Mouse (Mus musculus) brain, adult 2 months (tissue): ENCODE measurements around the gene Exoc3l4.

ENCODE experiments used
- DNase-seq: peaks from one replicate; pipeline ENCODE4 v3.0.0; 2011; ENCODE audit warnings: low read depth, low spot score

Gene Exoc3l4

GRCm38 (mm10) chr12:111416921-111417779 lies at the start of gene Exoc3l4:
Gene Exoc3l4 (plus strand): TSS chr12:111417017.
- DNase-seq, result no peak

DNA sequence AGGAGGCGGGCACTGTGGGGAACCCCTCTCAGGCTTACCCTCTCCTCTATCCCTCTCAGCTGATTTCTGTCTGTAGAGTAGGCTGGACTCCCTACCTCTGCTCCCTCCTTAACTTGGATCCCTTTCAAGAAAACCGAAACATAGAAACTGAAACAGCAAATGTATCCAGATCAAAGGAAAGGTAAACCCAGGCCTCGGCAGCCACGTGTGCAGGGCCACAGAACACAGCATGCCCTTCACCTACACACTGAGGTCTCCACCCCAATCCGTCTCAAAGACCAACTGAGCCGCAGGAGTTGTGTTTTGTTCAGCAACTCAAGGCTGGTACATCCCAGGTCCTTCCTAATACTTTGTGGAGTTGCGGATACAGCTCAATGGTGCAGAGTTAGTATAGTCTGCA lies 49.8 kb upstream of the Exoc3l4 start:
- DNase-seq, result no peak

GRCm38 (mm10) chr12:111370249-111370648 lies 46.6 kb upstream of the Exoc3l4 start:
- no peak for DNase-seq

DNA sequence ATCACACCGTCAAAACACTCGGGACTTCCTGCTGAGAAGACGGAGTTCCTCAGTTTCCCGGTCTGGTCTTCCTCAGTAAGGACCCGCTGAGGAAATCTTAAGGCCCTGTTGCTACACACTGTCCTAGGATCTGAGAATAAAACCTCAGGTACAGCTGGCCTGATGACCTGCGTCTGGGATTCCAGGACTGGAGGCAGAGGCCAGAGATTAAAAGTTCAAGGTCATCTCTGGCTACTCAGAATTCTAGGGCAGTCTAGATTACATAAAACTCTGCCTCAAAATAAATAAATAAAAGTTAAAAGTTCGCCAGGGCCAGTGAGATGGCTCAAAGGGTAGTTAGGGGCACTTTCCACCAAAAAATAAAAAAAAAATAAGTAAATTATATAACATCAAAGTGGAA lies 44.9 kb upstream of the Exoc3l4 start:
- no peak for DNase-seq

- DNase-seq, result no peak
Observed at GRCm38 (mm10) chr12:111373411-111373810, 43.4 kb upstream of the Exoc3l4 start.

DNA sequence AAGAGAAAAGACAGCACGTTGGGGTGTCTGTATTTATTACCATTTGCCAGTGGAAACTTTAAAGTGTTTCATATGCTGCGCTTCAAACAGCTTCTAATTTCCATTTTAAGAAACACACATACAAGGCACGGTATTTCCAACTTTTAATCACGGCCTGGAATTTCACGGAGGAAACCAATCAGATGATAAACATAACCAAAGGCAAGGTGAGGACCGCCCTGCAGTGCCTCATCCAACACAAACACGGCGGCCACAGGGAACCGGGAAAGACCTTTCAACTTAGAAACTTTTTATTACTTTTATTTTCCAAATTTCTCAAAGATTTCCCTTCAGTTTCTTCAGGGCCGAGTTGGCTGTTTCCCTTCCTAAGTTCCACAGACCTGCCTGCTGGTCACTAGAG lies 42.1 kb upstream of the Exoc3l4 start:
- no peak for DNase-seq

DNA sequence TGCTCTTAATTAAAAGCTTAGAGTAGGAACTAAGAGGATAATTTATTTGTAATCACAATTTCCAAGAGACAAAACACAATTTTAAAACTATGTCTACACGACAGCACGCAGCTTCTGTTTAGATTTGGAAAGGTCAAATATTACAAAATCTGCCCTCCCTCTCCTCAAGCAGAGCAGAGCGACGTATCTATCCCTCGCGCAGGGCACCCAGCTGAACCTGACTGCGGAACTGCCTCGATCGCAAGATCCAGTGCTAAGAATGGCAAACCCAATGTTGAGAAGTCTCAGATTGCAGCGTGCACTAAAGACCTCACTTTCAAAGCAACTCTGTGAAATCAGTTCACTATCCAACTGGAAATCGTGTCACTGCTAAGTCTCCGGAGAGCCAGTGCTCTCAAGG lies 41.3 kb upstream of the Exoc3l4 start:
- DNase-seq, result no peak

GRCm38 (mm10) chr12:111376053-111376452 lies 40.8 kb upstream of the Exoc3l4 start:
- DNase-seq, result no peak

DNA sequence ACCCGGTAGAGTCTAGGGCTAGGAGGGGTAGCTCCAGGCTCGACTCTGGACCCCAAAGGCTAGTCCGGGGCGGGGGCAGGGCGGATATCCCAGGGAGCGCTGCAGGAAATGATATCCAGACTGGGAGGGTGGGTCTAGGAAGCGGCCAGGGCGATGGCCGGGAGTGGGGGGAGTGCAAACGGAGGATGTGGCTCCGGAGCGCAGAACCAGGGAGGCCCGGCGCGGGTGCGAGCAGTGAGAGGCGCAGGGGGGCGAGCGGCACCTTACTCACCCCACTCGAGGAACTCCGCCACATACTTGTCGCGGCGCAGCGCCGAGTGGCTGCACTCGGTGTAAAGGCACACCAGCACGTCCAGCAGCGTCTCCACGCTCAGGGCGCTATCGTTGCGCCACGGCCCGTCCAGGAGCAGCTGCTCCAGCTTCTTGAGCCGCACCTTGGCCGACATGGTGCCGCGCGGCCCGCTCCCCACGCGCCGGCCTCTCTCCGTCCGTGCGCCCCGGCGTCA lies 39.9 kb upstream of the Exoc3l4 start:
- peak; percentile 52 for DNase-seq

DNA sequence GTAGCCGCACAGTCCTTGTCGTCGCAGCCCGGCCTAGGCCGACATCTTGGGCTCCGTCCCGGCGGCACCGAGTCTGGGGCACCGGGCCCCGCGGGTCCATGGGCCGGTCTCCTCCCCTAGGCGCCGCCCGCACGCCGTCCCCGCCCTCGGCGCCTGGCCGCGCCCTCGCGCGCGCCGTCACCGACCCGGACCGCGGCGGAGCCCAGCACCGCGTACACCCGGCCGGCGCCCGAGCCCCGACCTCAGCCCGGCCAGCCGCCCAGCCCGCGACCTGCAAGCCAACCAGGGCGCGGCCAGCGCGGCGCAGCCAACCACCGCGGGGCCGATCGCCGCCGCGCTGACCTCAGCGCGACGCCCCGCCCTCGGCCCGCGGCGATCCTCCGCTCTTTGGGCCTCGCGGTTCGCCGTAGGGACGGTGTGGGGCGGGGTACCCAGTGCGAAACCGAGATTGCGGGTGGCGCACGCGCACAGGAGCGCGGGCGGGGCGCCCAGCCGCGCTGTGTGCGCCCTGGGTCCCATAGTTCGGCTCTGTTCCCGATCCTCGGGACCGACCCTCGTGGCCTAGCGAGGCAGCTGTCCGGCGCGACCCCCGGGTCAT lies 39.3 kb upstream of the Exoc3l4 start, which contains the start of gene Cdc42bpb:
Cdc42bpb (minus strand) TSS at position 343 of the 598 bp plus-strand sequence.
- peak; percentile 98 for DNase-seq

DNA sequence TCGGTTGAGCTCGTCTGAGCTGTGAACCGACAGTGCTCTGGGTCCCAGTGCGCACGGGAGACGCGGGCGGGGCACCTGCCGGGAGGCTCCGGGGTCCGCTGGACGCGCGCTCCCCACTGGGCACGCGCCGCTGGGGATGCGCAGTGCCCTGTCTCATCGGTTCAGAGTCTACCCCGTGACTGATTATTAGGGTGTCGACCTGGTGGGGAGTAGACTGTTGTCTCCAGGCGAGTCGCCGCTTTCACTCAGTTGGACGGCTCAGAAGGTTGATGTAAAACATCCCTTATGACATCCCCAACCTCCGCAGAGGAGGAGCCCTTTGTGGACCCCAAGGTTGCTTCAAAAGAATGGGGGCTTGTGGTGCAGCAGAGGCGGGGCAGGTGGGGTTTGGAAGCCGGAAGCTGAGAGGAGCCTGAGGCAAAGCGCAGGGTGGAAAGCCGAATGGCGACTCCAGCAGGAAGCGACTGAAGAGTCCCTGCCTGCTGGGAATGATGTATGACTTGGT lies 38.8 kb upstream of the Exoc3l4 start:
- peak; percentile 79 for DNase-seq

- DNase-seq, result no peak
Observed at GRCm38 (mm10) chr12:111378812-111379211, 38.0 kb upstream of the Exoc3l4 start.

DNA sequence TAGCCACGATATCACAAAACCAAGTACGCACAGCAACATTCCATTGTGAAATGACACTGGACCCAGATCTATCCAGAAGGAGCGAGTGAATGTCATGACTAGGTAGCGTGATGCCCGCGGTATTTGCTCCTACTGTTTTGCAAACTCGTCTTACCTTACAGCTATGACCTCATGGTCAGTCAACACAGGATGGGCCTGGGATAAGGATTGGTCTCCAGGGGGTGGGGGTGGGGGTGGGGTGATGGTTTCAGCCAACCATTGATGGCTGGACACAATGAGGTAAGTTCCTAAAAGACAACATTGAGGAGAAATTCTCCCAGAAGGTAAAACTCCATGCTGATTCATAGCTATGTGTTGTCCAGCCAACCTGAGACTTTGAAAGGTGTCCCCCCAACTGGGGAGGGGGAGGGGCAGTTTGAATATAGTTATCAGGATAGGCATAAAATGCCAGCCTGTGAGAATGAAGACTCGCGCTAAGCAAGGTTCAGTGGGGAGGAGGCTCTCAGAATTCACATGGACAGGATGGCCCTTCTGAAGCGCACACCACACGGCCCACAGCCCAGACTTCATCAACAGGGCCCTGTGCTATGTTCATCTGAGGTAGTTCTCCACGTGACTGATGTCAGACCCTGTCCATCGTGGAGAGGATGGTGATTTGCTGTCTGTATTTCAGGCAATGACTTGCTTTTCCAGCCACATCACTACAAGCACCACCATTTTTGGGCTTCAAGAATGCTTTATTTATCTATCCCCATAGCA lies 30.8 kb upstream of the Exoc3l4 start:
- no peak for DNase-seq

- DNase-seq, result no peak
Observed at GRCm38 (mm10) chr12:111386642-111387120, 30.1 kb upstream of the Exoc3l4 start.

DNA sequence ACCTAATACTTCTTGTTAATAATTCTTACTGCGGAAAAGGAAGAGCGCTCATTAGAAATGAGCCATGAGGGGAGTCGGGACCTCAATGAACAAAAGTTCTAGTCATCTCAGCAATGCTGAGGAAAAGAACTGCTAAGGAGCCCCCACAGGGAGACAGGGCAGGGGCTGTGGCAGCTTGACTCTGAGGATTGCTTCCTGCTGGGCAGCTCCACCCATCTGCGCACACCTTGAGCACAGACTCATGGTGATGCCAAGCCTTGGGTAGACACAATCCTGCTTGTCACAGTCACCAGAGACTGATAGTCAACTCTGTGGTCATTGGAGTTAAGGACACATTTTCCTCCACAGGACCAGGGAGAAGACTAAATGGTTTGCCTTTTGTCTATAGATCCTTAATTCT lies 29.7 kb upstream of the Exoc3l4 start:
- DNase-seq, result no peak

- DNase-seq, result no peak
Observed at GRCm38 (mm10) chr12:111394008-111394407, 22.8 kb upstream of the Exoc3l4 start.

GRCm38 (mm10) chr12:111396997-111397396 lies 19.8 kb upstream of the Exoc3l4 start:
- peak; percentile 46 for DNase-seq

DNA sequence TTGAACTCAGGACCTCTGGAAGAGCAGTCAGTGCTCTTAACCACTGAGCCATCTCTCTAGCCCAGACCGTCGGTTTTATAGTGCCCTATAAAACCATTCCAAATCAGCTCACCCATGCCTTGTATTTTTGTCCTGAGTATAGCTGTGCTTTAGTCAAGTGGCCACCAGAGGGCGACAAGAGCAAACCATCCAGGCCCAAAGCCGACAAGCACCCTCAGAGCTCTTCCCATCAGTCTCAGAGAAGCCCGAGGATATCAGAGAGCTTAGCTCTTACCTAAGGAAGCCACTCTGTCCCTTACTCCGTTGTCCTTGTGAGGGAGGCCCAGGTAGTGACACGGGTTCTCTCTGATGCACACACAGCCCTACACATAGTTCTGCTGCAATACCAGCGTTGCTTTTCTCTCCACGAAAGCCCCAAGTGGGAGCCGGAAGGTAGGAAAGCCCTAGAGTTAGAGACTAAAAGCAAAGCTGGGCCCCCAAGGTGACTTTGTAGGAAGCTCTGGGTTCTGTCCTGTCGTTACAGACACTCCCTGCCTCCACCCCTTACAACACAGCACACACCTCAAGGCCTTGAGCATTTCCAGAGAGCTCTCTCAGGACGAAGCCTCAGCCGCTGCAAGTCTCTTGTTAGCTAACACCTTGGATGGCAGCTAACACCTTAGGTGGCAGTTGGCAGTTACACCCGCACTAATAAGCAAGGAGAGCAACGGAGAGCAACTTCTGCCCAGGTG lies 15.2 kb upstream of the Exoc3l4 start:
- DNase-seq, result peak; percentile 90

DNA sequence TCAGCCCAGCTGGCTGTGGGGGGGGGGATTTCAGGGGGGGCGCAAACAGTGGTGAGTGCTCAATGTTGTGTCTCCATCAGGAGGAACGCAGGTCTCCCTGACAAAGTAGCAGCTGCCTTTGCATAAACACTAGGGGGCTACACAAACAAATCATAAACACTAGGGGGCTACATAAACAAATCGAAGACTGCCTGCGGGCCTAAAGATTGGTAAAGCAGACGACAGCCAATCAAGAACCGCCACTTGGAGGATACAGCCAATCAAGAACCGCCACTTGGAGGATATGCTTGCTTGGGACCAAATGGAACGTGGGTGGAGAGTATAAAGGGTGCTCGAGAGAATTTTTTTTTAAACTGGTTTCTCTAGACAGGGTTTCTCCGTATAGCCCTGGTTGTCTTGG lies 11.9 kb upstream of the Exoc3l4 start:
- DNase-seq, result no peak

GRCm38 (mm10) chr12:111406622-111407021 lies 10.2 kb upstream of the Exoc3l4 start, which contains the start of gene Lbhd2:
Gene Lbhd2 (plus strand): TSS chr12:111406809.
- peak; percentile 41 for DNase-seq

- peak; percentile 57 for DNase-seq
Observed at GRCm38 (mm10) chr12:111409583-111409982, 7.2 kb upstream of the Exoc3l4 start.
